Mouse (Mus musculus) kidney, postnatal 0 days (tissue): ENCODE data around the gene Col4a1. TPM values are rescaled to one million over a fixed set of nuclear protein-coding genes. Genes with fewer than 3 reads are reported as not detected.

Source experiments
- ATAC-seq: fragments of 200-750 bp; cut with Nextera tagmentation; replicated peaks from 2 replicates; pipeline ENCODE4 v1.8.0; 2017; ENCODE audit warnings: low read depth, moderate number of reproducible peaks, moderate TSS enrichment, moderate library complexity; ENCODE audit not compliant: low FRiP score
- DNase-seq: peaks from one replicate; pipeline ENCODE4 v3.0.0-alpha.2; 2016; ENCODE audit warnings: low spot score
- H3K27ac ChIP-seq: fragments of 300-500 bp; sonication (generic); 2 replicates; pipeline ENCODE4 v1.5.1; 2014; ENCODE audit warnings: mild to moderate bottlenecking
- H3K27me3 ChIP-seq: fragments of 300-500 bp; sonication (generic); 2 replicates; pipeline ENCODE4 v1.6.1; 2014; ENCODE audit warnings: low read length, mixed read lengths; ENCODE audit not compliant: insufficient read depth
- H3K36me3 ChIP-seq: fragments of 300-500 bp; sonication (generic); 2 replicates; pipeline ENCODE4 v1.6.1; 2014; ENCODE audit warnings: low read length, mixed read lengths; ENCODE audit not compliant: insufficient read depth
- H3K4me1 ChIP-seq: fragments of 300-500 bp; sonication (generic); replicated peaks from 2 replicates; pipeline ENCODE4 v1.6.1; 2014; ENCODE audit warnings: antibody characterized with exemption, low read length, mixed read lengths; ENCODE audit not compliant: insufficient read depth
- H3K4me2 ChIP-seq: fragments of 300-500 bp; sonication (generic); 2 replicates; pipeline ENCODE4 v1.6.1; 2014; ENCODE audit warnings: mild to moderate bottlenecking, low read length, moderate library complexity, mixed read lengths
- H3K4me3 ChIP-seq: fragments of 300-500 bp; sonication (generic); replicated peaks from 2 replicates; pipeline ENCODE4 v1.5.1; 2014; ENCODE audit warnings: low read depth, low read length
- H3K9ac ChIP-seq: fragments of 300-500 bp; sonication (generic); 2 replicates; pipeline ENCODE4 v1.6.1; 2014; ENCODE audit warnings: low read depth, low read length
- H3K9me3 ChIP-seq: fragments of 300-500 bp; sonication (generic); replicated peaks from 2 replicates; pipeline ENCODE4 v1.6.1; 2016; ENCODE audit warnings: low read length, inconsistent platforms, mixed read lengths
- CTCF ChIP-seq: IDR thresholded peaks from 2 replicates; pipeline ENCODE4 v1.5.1; 2016; ENCODE audit warnings: antibody characterized with exemption, low read depth, mild to moderate bottlenecking, moderate library complexity
- WGBS: fragments of 180-500 bp; shearing (Covaris S2); extraction: QIAGEN DNeasy Blood & Tissue Kit; methylation state at CpG from one replicate; pipeline ENCODE4 v1.1.7; 2014; 5-methylcytosine and 5-hydroxymethylcytosine counted together
- polyA plus RNA-seq: library from polyadenylated mRNA; unstranded; fragments of >200 nt; fragmentation: Nextera tagmentation; extraction: Ambion mirVana; gene quantifications from 2 replicates; pipeline ENCODE4 v1.2.1, GENCODE M21; 2015

Col4a1 gene
- polyA plus RNA-seq, 1 experiment from 2014 or later, result 305 TPM

DNA sequence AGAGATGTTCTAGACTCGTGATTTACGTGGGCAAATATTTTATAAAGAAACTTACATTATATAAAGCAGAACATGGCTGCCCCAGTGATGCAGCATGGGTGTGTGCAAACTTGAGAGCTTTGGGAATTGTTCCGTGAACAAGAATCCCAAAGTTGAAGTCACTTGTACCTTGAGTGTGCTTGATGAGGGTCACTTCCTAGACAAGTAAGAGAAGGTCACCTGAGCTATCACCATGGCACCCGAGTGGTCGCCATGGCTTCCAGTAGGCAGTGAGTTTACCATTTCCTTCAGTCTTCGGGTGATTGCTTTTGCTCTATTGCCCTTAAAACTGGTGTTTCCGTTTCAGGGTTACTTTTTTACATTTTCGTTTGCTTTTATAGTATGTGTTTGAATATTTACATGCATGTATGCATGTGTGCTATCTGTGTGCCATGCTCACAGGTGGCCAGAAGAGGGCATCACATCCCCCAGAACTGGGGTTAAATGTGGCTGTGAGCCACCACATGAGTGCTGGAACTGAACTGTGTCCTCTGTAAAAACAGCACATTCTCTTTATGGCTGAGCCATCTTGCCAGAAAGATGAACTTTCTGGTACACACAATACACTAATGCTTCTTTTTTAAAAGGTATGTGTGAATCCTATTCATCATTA is 42.3 kb upstream of the Col4a1 start:
- no peak overlapping the region for H3K9ac ChIP-seq
- no peaks in the 10 kb centered on the region for H3K27me3 ChIP-seq
- ATAC-seq, result no peak
- 88% methylated on average over 8 of the region's 8 CpGs for WGBS
- H3K4me1 ChIP-seq, result peaks cover 19% of the 10 kb centered on the region
- no peak overlapping the region for H3K4me3 ChIP-seq
- no peak overlapping the region for H3K27ac ChIP-seq
- peaks cover 9% of the 10 kb centered on the region; the same call in 1 of the 2 replicates for H3K36me3 ChIP-seq
- peak; percentile 54 for TF ChIP-seq CTCF
- H3K9me3 ChIP-seq, result no peaks in the 10 kb centered on the region
- no peak overlapping the region for H3K4me2 ChIP-seq
- no peak for DNase-seq

DNA sequence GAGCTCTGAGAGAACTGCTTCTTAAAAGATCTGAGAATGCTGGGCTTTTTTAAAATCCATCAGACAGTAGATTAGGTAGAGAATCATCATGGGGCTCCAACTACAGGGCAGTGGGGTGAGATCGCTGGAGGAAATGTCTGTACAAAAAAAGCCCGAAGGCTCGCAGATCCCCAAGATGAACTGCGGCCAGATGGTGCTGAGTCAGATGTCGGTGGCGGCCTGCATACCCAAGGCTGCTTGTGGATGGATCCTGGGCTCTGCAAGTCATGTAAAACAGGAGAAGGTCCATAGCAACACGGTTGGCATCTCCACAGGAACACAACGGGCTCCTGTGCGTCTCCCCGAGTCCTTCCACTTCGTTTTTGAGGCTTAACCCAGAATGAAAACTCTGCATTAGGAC is 39.9 kb upstream of the Col4a1 start:
- Histone ChIP-seq H3K27ac (no peak overlapping the region), H3K4me3 (no peak overlapping the region), H3K4me2 (no peak overlapping the region), H3K9me3 (no peaks in the 10 kb centered on the region), H3K4me1 (peaks cover 7% of the 10 kb centered on the region), H3K9ac (no peak overlapping the region), H3K36me3 (peaks cover 9% of the 10 kb centered on the region; the same call in 1 of the 2 replicates), H3K27me3 (no peaks in the 10 kb centered on the region)
- WGBS, result 76% methylated on average over 11 of the region's 11 CpGs
- ATAC-seq, result no peak
- no peak for TF ChIP-seq CTCF
- DNase-seq, result no peak

DNA sequence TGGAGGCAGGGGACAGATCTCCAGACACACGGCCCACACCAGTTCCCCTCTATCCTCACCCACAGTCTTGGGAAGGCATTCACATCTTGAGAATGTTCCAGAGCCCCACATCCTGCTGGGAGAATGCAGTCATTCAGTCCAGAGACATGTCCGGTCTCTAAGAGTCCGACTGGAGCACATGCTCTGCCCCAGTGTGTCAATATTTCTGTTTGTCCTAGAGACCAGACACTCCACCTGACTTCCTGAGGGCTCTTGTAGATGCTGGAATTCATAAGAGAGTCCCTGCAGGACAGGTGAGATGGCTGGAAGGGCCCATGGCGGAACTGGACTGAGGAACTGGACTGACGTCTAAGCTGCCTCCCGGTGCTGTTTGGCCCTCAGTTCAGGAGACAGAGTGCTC is 38.7 kb upstream of the Col4a1 start:
- H3K4me2 ChIP-seq, result no peak overlapping the region
- no peak for TF ChIP-seq CTCF
- 87% methylated on average over 6 of the region's 6 CpGs for WGBS
- no peak overlapping the region for H3K27ac ChIP-seq
- H3K27me3 ChIP-seq, result no peaks in the 10 kb centered on the region
- DNase-seq (no peak), ATAC-seq (no peak)
- peaks cover 15% of the 10 kb centered on the region for H3K4me1 ChIP-seq
- H3K36me3 ChIP-seq, result peaks cover 9% of the 10 kb centered on the region; the same call in 1 of the 2 replicates
- H3K4me3 ChIP-seq, result no peak overlapping the region
- H3K9ac ChIP-seq, result no peak overlapping the region
- no peaks in the 10 kb centered on the region for H3K9me3 ChIP-seq

DNA sequence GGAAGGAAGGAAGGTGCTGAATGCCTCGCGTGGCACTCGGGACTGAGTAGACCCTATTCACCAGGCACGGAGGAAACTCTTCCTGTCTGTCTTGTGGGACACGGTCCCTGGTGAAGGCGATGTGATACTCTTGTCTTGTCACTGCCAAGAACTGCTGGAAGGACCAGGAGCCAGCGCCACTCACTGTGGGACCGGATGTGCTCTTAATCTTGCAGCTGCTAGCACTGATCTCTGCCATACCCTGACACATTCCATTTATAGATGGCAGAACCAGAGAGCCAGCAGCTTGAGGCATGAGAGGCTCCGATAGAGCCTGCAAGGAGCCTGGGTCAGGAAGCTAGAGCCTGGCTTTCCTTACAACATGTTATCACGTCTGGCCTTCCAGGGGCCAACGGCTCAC is 36.0 kb upstream of the Col4a1 start:
- peaks cover 15% of the 10 kb centered on the region for H3K4me1 ChIP-seq
- no peak overlapping the region for H3K4me2 ChIP-seq
- DNase-seq (no peak), ATAC-seq (no peak)
- no peaks in the 10 kb centered on the region for H3K9me3 ChIP-seq
- TF ChIP-seq CTCF, result no peak
- no peaks in the 10 kb centered on the region for H3K27me3 ChIP-seq
- H3K9ac ChIP-seq, result no peak overlapping the region
- H3K27ac ChIP-seq, result no peak overlapping the region
- H3K4me3 ChIP-seq, result no peak overlapping the region
- 77% methylated on average over 11 of the region's 11 CpGs for WGBS
- H3K36me3 ChIP-seq, result no peaks in the 10 kb centered on the region

DNA sequence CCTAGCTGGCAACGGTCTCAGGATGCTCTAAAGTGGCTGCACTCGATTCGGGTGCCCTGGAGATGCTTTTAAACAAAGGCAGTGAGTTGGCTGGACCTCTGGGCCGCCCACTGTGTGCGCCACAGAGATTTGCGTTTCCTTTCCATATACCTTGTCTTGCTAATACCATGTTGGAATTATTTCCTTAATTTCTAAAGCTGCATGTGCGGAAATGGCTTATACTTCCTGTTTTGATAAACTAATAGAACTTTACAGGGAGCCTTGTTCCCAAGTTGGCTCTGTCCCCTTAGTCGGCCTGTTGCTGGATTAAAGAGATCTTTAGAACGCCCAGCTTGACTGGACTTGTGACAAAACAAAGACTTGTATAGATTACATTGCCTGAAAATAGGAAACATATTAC is 35.1 kb upstream of the Col4a1 start:
- no peak overlapping the region for H3K27ac ChIP-seq

DNA sequence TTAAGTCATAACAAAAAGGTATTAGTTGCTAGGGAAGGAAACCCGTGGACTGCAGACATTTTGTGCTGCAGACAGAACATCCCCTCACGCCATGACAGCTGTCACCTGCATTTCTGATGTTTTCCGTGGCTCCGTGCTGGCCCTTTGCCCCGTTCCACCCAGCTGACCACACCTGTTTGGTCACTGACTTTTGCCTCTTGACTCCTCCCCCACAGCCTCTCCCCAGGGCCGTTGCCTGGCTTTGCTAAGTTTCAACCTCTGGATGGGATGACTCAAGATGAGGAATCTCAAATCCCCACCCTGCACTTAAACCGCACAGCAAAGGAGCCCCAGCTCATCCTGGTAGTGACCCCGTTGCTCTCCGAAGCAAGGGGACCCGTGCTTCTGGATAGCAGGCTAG is 33.6 kb upstream of the Col4a1 start:
- Histone ChIP-seq H3K36me3 (no peaks in the 10 kb centered on the region), H3K4me2 (no peak overlapping the region), H3K27ac (no peak overlapping the region), H3K4me3 (no peak overlapping the region), H3K4me1 (peaks cover 18% of the 10 kb centered on the region), H3K9me3 (no peaks in the 10 kb centered on the region), H3K9ac (no peak overlapping the region), H3K27me3 (no peaks in the 10 kb centered on the region)
- 61% methylated on average over 10 of the region's 10 CpGs for WGBS
- DNase-seq, result no peak
- TF ChIP-seq CTCF, result no peak
- ATAC-seq, result peak; percentile 57; the same call in 1 of the 2 replicates

More for the DNA sequence above, 35.1 kb upstream of the Col4a1 start:
- Histone ChIP-seq H3K27me3 (no peaks in the 10 kb centered on the region), H3K4me3 (no peak overlapping the region), H3K4me2 (no peak overlapping the region), H3K4me1 (peaks cover 15% of the 10 kb centered on the region), H3K9ac (no peak overlapping the region), H3K36me3 (no peaks in the 10 kb centered on the region), H3K9me3 (no peaks in the 10 kb centered on the region)
- DNase-seq, result no peak
- no peak for TF ChIP-seq CTCF
- WGBS, result 75% methylated on average over 9 of the region's 9 CpGs
- no peak for ATAC-seq

DNA sequence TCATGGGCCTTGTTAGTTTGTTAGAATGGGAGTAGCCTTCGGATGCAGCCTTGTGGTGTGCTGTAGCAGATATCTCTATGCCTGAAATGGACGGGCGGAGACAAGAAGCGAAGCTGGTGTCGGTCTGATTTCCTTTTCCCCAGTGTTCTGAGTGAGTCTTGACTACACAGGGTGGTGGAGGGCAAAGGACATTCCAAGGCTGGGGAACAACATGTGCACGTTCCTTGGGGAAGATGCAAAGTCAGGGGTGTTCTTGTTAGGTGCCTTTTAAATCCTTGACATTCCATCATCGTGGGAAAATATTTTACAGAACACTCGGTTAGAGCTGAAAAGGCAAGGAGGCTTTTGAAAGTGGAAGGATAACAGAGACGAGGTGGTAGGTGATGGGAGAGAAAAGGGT is 31.8 kb upstream of the Col4a1 start:
- peak overlapping the region; percentile 54; the same call in 1 of the 2 replicates for H3K27ac ChIP-seq
- H3K27me3 ChIP-seq, result no peaks in the 10 kb centered on the region
- H3K36me3 ChIP-seq, result no peaks in the 10 kb centered on the region
- no peak for ATAC-seq
- no peak for TF ChIP-seq CTCF
- H3K4me2 ChIP-seq, result no peak overlapping the region
- no peak for DNase-seq
- H3K4me1 ChIP-seq, result peaks cover 35% of the 10 kb centered on the region
- H3K9ac ChIP-seq, result no peak overlapping the region
- no peaks in the 10 kb centered on the region for H3K9me3 ChIP-seq
- H3K4me3 ChIP-seq, result no peak overlapping the region
- 71% methylated on average over 9 of the region's 9 CpGs for WGBS
